10 mouse cellular contexts compared by ENCODE assay signal in the genomic region with DNA sequence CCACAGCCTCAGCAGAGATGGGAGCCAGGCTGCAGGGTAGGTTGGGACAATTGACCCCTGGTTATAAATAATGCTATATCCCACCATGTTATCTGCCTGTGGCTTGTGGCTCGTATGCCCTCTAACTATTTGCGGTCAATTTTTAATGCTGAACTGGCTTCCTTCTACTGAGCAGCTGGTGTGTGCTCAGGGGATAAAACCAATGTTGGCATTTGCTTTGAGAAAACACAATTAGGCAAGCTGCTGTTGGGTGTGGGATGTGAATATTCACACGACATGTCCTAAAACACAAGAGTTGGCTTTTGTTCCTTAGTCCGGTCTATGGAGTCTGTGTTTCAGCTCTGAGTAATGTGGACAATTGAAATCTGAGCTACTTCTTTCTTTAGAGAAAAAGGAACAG.
DNase-seq lines count a peak whose midpoint lies in the region; ATAC-seq and TF ChIP-seq lines count a peak whose summit lies in the region.
"Had no signal": no experiment of that assay in that cellular context is flagged by ENCODE, and none has a peak within 500 bp of the region (broad histone marks: within the 10 kb centered on the region; RNA-seq: fewer than 3 reads in every experiment).

No protein-coding gene starts in this region.

- no peaks in the 10 kb centered on the region for H3K9me3 ChIP-seq in heart, embryonic 10.5 days
- no peaks in the 10 kb centered on the region for H3K9me3 ChIP-seq in embryonic facial prominence, embryonic 15.5 days (replicated peaks)
- no peaks in the 10 kb centered on the region for H3K9me3 ChIP-seq in hindbrain, embryonic 16.5 days (ENCODE audit: control insufficient read depth, low read length)
- no peaks in the 10 kb centered on the region for H3K9me3 ChIP-seq in neural tube, embryonic 13.5 days
- no peaks in the 10 kb centered on the region for H3K9me3 ChIP-seq in lung, postnatal 0 days (ENCODE audit: low read length)
- H3K9me3 ChIP-seq: heart, embryonic 13.5 days had no signal

- peaks cover 10% of the 10 kb centered on the region for H3K4me1 ChIP-seq in heart, embryonic 10.5 days
- H3K4me1 ChIP-seq in embryonic facial prominence, embryonic 15.5 days: peaks cover 15% of the 10 kb centered on the region; the same call in 1 of the 2 replicates
- H3K4me1 ChIP-seq in hindbrain, embryonic 16.5 days (ENCODE audit: control insufficient read depth, insufficient read depth, low read depth, low read length): peaks cover 26% of the 10 kb centered on the region
- H3K4me1 ChIP-seq in neural tube, embryonic 13.5 days (replicated peaks): peaks cover 57% of the 10 kb centered on the region
- no peaks in the 10 kb centered on the region for H3K4me1 ChIP-seq in lung, postnatal 0 days (ENCODE audit: insufficient read depth, low read depth, low read length)

- no peak for ATAC-seq in embryonic facial prominence, embryonic 15.5 days (ENCODE audit: insufficient number of reproducible peaks, low FRiP score, low TSS enrichment, low read depth)
- no peak for ATAC-seq in hindbrain, embryonic 16.5 days
- ATAC-seq in neural tube, embryonic 13.5 days (ENCODE audit: low read depth): peak; percentile 48; the same call in 1 of the 2 replicates
- ATAC-seq in lung, postnatal 0 days: no peak

- H3K4me2 ChIP-seq in embryonic facial prominence, embryonic 15.5 days (replicated peaks): no peak overlapping the region
- H3K4me2 ChIP-seq in hindbrain, embryonic 16.5 days (ENCODE audit: low read length): no peak overlapping the region
- H3K4me2 ChIP-seq in neural tube, embryonic 13.5 days: peak overlapping the region; percentile 35
- H3K4me2 ChIP-seq in lung, postnatal 0 days (replicated peaks; ENCODE audit: low read depth, low read length): no peak overlapping the region

- TF ChIP-seq EP300 in lung, postnatal 0 days (IDR thresholded peaks at IDR 0.05): no peak

- H3K27ac ChIP-seq in heart, embryonic 10.5 days: no peak overlapping the region
- peak overlapping the region; percentile 24; the same call in 1 of the 2 replicates for H3K27ac ChIP-seq in embryonic facial prominence, embryonic 15.5 days (replicated peaks)
- peak overlapping the region; percentile 78 for H3K27ac ChIP-seq in hindbrain, embryonic 16.5 days (ENCODE audit: low read depth, low read length)
- peak overlapping the region; percentile 94 for H3K27ac ChIP-seq in neural tube, embryonic 13.5 days (replicated peaks)
- H3K27ac ChIP-seq in lung, postnatal 0 days (ENCODE audit: low read length): no peak overlapping the region
- H3K27ac ChIP-seq: heart, embryonic 13.5 days had no signal

- TF ChIP-seq CTCF in lung, postnatal 0 days (IDR thresholded peaks at IDR 0.05): no peak

- no peak overlapping the region for H3K9ac ChIP-seq in embryonic facial prominence, embryonic 15.5 days
- H3K9ac ChIP-seq in hindbrain, embryonic 16.5 days (ENCODE audit: low read depth, low read length): no peak overlapping the region
- no peak overlapping the region for H3K9ac ChIP-seq in neural tube, embryonic 13.5 days
- no peak overlapping the region for H3K9ac ChIP-seq in lung, postnatal 0 days (replicated peaks; ENCODE audit: low read depth)
- H3K9ac ChIP-seq: heart, embryonic 13.5 days had no signal

- H3K4me3 ChIP-seq in heart, embryonic 10.5 days: no peak overlapping the region
- no peak overlapping the region for H3K4me3 ChIP-seq in embryonic facial prominence, embryonic 15.5 days (replicated peaks)
- no peak overlapping the region for H3K4me3 ChIP-seq in hindbrain, embryonic 16.5 days (ENCODE audit: low read length)
- no peak overlapping the region for H3K4me3 ChIP-seq in neural tube, embryonic 13.5 days
- H3K4me3 ChIP-seq in lung, postnatal 0 days (ENCODE audit: low read depth, low read length): no peak overlapping the region
- H3K4me3 ChIP-seq: heart, embryonic 13.5 days had no signal

- peak; percentile 27 for DNase-seq in heart, embryonic 10.5 days (ENCODE audit: low spot score)
- no peak for DNase-seq in heart, postnatal 4 days
- no peak for DNase-seq in lung, postnatal 0 days (ENCODE audit: low spot score)
- DNase-seq in cerebellum, adult 11 months: no peak
- DNase-seq in adrenal gland, postnatal 25 days: no peak
- DNase-seq: kidney, adult 9 months had no signal

- WGBS in heart, embryonic 10.5 days: 77% methylated on average over 4 of the region's 4 CpGs
- WGBS in embryonic facial prominence, embryonic 15.5 days: 77% methylated on average over 4 of the region's 4 CpGs
- 23% methylated on average over 4 of the region's 4 CpGs for WGBS in hindbrain, embryonic 16.5 days
- WGBS in neural tube, embryonic 13.5 days: 20% methylated on average over 4 of the region's 4 CpGs
- whole genome bisulfite sequencing in lung, postnatal 0 days: 84% methylated on average over 4 of the region's 4 CpGs

- no peaks in the 10 kb centered on the region for H3K36me3 ChIP-seq in heart, embryonic 10.5 days
- H3K36me3 ChIP-seq in embryonic facial prominence, embryonic 15.5 days: no peaks in the 10 kb centered on the region
- H3K36me3 ChIP-seq in hindbrain, embryonic 16.5 days (ENCODE audit: control insufficient read depth, insufficient read depth, low read length): no peaks in the 10 kb centered on the region
- no peaks in the 10 kb centered on the region for H3K36me3 ChIP-seq in neural tube, embryonic 13.5 days
- no peaks in the 10 kb centered on the region for H3K36me3 ChIP-seq in lung, postnatal 0 days (ENCODE audit: insufficient read depth, low read length)
- H3K36me3 ChIP-seq: heart, embryonic 13.5 days had no signal

- H3K27me3 ChIP-seq in heart, embryonic 10.5 days (ENCODE audit: insufficient read depth, poor library complexity, severe bottlenecking): no peaks in the 10 kb centered on the region; the same call in 1 of the 2 replicates
- no peaks in the 10 kb centered on the region for H3K27me3 ChIP-seq in embryonic facial prominence, embryonic 15.5 days
- no peaks in the 10 kb centered on the region for H3K27me3 ChIP-seq in hindbrain, embryonic 16.5 days (replicated peaks; ENCODE audit: control insufficient read depth, insufficient read depth, low read length)
- H3K27me3 ChIP-seq in neural tube, embryonic 13.5 days: no peaks in the 10 kb centered on the region
- no peaks in the 10 kb centered on the region for H3K27me3 ChIP-seq in lung, postnatal 0 days (replicated peaks; ENCODE audit: insufficient read depth, low read length)
- H3K27me3 ChIP-seq: heart, embryonic 13.5 days had no signal

Comparison
In these comparisons a context has a peak if more than half of its experiments do, and no peak if none do; other contexts are left out.
1. H3K27ac ChIP-seq: peak in embryonic facial prominence, embryonic 15.5 days (single experiment), hindbrain, embryonic 16.5 days (single experiment) and neural tube, embryonic 13.5 days (single experiment); none in heart, embryonic 10.5 days (single experiment) and lung, postnatal 0 days (single experiment).